Mouse (Mus musculus) splenic B cell, adult 2 months (primary cell): ENCODE data around the gene Sestd1.

Source experiments
- DNase-seq: peaks from one replicate; pipeline ENCODE4 v3.0.0-alpha.2; 2011; ENCODE audit warnings: low read depth, low spot score
- H3K27me3 ChIP-seq: 2 replicates; pipeline ENCODE4 v1.6.1; 2012; ENCODE audit warnings: mild to moderate bottlenecking, low read length, moderate library complexity, mixed read lengths; ENCODE audit not compliant: control insufficient read depth, poor library complexity, insufficient read depth, severe bottlenecking
- H3K36me3 ChIP-seq: 2 replicates; pipeline ENCODE4 v1.6.1; 2012; ENCODE audit warnings: mild to moderate bottlenecking, low read length, moderate library complexity, mixed read lengths; ENCODE audit not compliant: control insufficient read depth, poor library complexity, insufficient read depth, severe bottlenecking

The Sestd1 gene

GRCm38 (mm10) chr2:77284281-77284899, 4.0 kb upstream of the Sestd1 start:
- DNase-seq = no peak

GRCm38 (mm10) chr2:77279861-77280511, 406 bp downstream of the Sestd1 start:
- DNase-seq = no peak
- no peaks in the 10 kb centered on the region for H3K36me3 ChIP-seq
- H3K27me3 ChIP-seq = no peaks in the 10 kb centered on the region

More at GRCm38 (mm10) chr2:77284281-77284899, 4.0 kb upstream of the Sestd1 start:
- Histone ChIP-seq H3K27me3 (no peaks in the 10 kb centered on the region), H3K36me3 (no peaks in the 10 kb centered on the region)

GRCm38 (mm10) chr2:77277272-77277671, 3.1 kb downstream of the Sestd1 start:
- no peak for DNase-seq
- Histone ChIP-seq H3K27me3 (no peaks in the 10 kb centered on the region), H3K36me3 (no peaks in the 10 kb centered on the region)

- no peak for DNase-seq
- no peaks in the 10 kb centered on the region for H3K36me3 ChIP-seq
These were observed 4.5 kb downstream of the Sestd1 start for GRCm38 (mm10) chr2:77275851-77276250.

GRCm38 (mm10) chr2:77274976-77275641, 5.3 kb downstream of the Sestd1 start:
- no peaks in the 10 kb centered on the region for H3K27me3 ChIP-seq
- DNase-seq = no peak

More at GRCm38 (mm10) chr2:77275851-77276250, 4.5 kb downstream of the Sestd1 start:
- no peaks in the 10 kb centered on the region for H3K27me3 ChIP-seq

GRCm38 (mm10) chr2:77272953-77273352, 7.4 kb downstream of the Sestd1 start:
- no peaks in the 10 kb centered on the region for H3K27me3 ChIP-seq
- no peaks in the 10 kb centered on the region for H3K36me3 ChIP-seq
- no peak for DNase-seq

More at GRCm38 (mm10) chr2:77274976-77275641, 5.3 kb downstream of the Sestd1 start:
- H3K36me3 ChIP-seq = no peaks in the 10 kb centered on the region

GRCm38 (mm10) chr2:77270781-77271180, 9.6 kb downstream of the Sestd1 start:
- Histone ChIP-seq H3K36me3 (no peaks in the 10 kb centered on the region), H3K27me3 (no peaks in the 10 kb centered on the region)
- no peak for DNase-seq

GRCm38 (mm10) chr2:77270136-77270535, 10.3 kb downstream of the Sestd1 start:
- no peaks in the 10 kb centered on the region for H3K36me3 ChIP-seq
- DNase-seq = no peak
- H3K27me3 ChIP-seq = no peaks in the 10 kb centered on the region

GRCm38 (mm10) chr2:77268612-77269239, 11.7 kb downstream of the Sestd1 start:
- H3K27me3 ChIP-seq = no peaks in the 10 kb centered on the region
- no peaks in the 10 kb centered on the region for H3K36me3 ChIP-seq
- no peak for DNase-seq

- Histone ChIP-seq H3K27me3 (no peaks in the 10 kb centered on the region), H3K36me3 (no peaks in the 10 kb centered on the region)
- DNase-seq = no peak
These were observed 13.5 kb downstream of the Sestd1 start for GRCm38 (mm10) chr2:77266931-77267330.

- Histone ChIP-seq H3K27me3 (no peaks in the 10 kb centered on the region), H3K36me3 (no peaks in the 10 kb centered on the region)
- DNase-seq = no peak
These were observed 14.4 kb downstream of the Sestd1 start for GRCm38 (mm10) chr2:77266011-77266410.

- DNase-seq = no peak
- Histone ChIP-seq H3K36me3 (no peaks in the 10 kb centered on the region), H3K27me3 (no peaks in the 10 kb centered on the region)
These were observed 15.1 kb downstream of the Sestd1 start for GRCm38 (mm10) chr2:77265301-77265700.

- no peaks in the 10 kb centered on the region for H3K36me3 ChIP-seq
- DNase-seq = no peak
- H3K27me3 ChIP-seq = no peaks in the 10 kb centered on the region
These were observed 15.8 kb downstream of the Sestd1 start for GRCm38 (mm10) chr2:77264550-77264949.

GRCm38 (mm10) chr2:77263477-77264435, 16.6 kb downstream of the Sestd1 start:
- H3K27me3 ChIP-seq = no peaks in the 10 kb centered on the region

More at GRCm38 (mm10) chr2:77263477-77264435, 16.6 kb downstream of the Sestd1 start:
- no peaks in the 10 kb centered on the region for H3K36me3 ChIP-seq
- DNase-seq = no peak
